Mouse (Mus musculus): ENCODE measurements around the gene Traf3ip3. TPM values are rescaled to one million over a fixed set of nuclear protein-coding genes. Genes with fewer than 3 reads are reported as not detected.

The Traf3ip3 gene
- total RNA-seq, 1 experiment from 2014 or later = 1.5 TPM

- DNase-seq = no peak
Measured at GRCm38 (mm10) chr1:193125835-193126234, 75.7 kb downstream of the Traf3ip3 start.

Other genes starting within 250 kb of the Traf3ip3 start
- 8.8 and 12.8 TPM in 2 replicates for gene Syt14, start 165.9 kb downstream of the Traf3ip3 start, total RNA-seq (2021)
- 23.3 and 23.4 TPM in 2 replicates for gene Diexf, start 71.4 kb downstream of the Traf3ip3 start, total RNA-seq (2021)
- 0.18 and 0.38 TPM in 2 replicates for gene Irf6, start 48.6 kb downstream of the Traf3ip3 start, total RNA-seq (2021)
- 1.6 and 4.9 TPM in 2 replicates for gene A130010J15Rik, start 33.7 kb downstream of the Traf3ip3 start, total RNA-seq (2021)
- gene Lamb3, start 6.0 kb upstream of the Traf3ip3 start, total RNA-seq (2021) = 0.76 and 2.3 TPM in 2 replicates
- 71.0 and 74.2 TPM in 2 replicates for gene Hsd11b1, start 62.4 kb upstream of the Traf3ip3 start, total RNA-seq (2021)
- 62.3 and 98.6 TPM in 2 replicates for gene G0s2, start 71.5 kb upstream of the Traf3ip3 start, total RNA-seq (2021)
- 0.12 TPM in 1 of 2 replicates, not detected in the other for gene Camk1g, start 168.6 kb upstream of the Traf3ip3 start, total RNA-seq (2021)